Mouse (Mus musculus) embryonic facial prominence, embryonic 13.5 days (tissue): ENCODE measurements around the gene Tle4. TPM values are rescaled to one million over a fixed set of nuclear protein-coding genes. Genes with fewer than 3 reads are reported as not detected.

Experiments
- ATAC-seq: fragments of 200-750 bp; cut with Nextera tagmentation; 2 replicates; pipeline ENCODE4 v1.8.0; 2017; ENCODE audit warnings: low read depth; ENCODE audit not compliant: insufficient number of reproducible peaks, insufficient read depth, low FRiP score, low TSS enrichment
- H3K27ac ChIP-seq: fragments of 300-500 bp; sonication (generic); 2 replicates; pipeline ENCODE4 v1.5.1; 2015; ENCODE audit warnings: moderate library complexity, mild to moderate bottlenecking, inconsistent platforms
- H3K27me3 ChIP-seq: fragments of 300-500 bp; sonication (generic); 2 replicates; pipeline ENCODE4 v1.6.1; 2015; ENCODE audit warnings: mild to moderate bottlenecking, inconsistent platforms
- H3K36me3 ChIP-seq: fragments of 300-500 bp; sonication (generic); 2 replicates; pipeline ENCODE4 v1.6.1; 2015; ENCODE audit warnings: mild to moderate bottlenecking, inconsistent platforms
- H3K4me1 ChIP-seq: fragments of 300-500 bp; sonication (generic); 2 replicates; pipeline ENCODE4 v1.6.1; 2015; ENCODE audit warnings: inconsistent platforms
- H3K4me2 ChIP-seq: fragments of 300-500 bp; sonication (generic); 2 replicates; pipeline ENCODE4 v1.6.1; 2015; ENCODE audit warnings: moderate library complexity, mild to moderate bottlenecking, inconsistent platforms
- H3K4me3 ChIP-seq: fragments of 300-500 bp; sonication (generic); 2 replicates; pipeline ENCODE4 v1.5.1; 2015; ENCODE audit warnings: mild to moderate bottlenecking, inconsistent platforms
- H3K9ac ChIP-seq: fragments of 300-500 bp; sonication (generic); 2 replicates; pipeline ENCODE4 v1.6.1; 2015; ENCODE audit warnings: mild to moderate bottlenecking, inconsistent platforms
- H3K9me3 ChIP-seq: fragments of 300-500 bp; sonication (generic); 2 replicates; pipeline ENCODE4 v1.6.1; 2016; ENCODE audit warnings: inconsistent platforms
- WGBS: fragments of 180-500 bp; shearing (Covaris S2); methylation state at CpG from one replicate; pipeline ENCODE4 v1.1.7; 2015; ENCODE audit warnings: mixed read lengths; 5-methylcytosine and 5-hydroxymethylcytosine counted together
- polyA plus RNA-seq: library from polyadenylated mRNA; unstranded; fragments of >200 nt; fragmentation: Nextera tagmentation; extraction: Ambion mirVana; gene quantifications from 2 replicates; pipeline ENCODE4 v1.2.1, GENCODE M21; 2015

Tle4 gene
- polyA plus RNA-seq, 1 experiment from 2014 or later: 15.4 TPM

DNA sequence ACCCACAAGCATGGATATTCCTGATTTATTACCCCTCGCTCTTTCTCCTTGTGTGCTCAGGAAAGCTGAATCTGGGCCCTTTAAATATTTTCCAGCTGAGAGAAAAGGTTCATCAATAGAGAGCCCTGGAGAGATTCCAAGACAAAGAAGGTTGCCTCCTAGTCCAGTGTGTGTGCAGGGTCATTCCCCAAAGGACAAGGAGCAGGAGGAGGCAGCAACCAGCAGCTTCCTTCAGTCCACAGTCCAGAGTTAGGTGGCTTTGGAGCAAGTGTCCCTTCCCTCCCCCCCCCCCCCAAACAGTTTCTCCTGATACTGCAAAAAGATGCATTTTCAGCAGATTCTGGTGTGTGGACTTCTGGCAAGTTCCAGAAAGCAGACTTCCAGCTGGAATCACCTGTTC, 3.0 kb upstream of the Tle4 start:
- no peaks in the 10 kb centered on the region for H3K9me3 ChIP-seq
- H3K36me3 ChIP-seq: no peaks in the 10 kb centered on the region
- no peak for ATAC-seq
- H3K4me1 ChIP-seq: peaks cover 12% of the 10 kb centered on the region
- H3K27me3 ChIP-seq: peaks cover 20% of the 10 kb centered on the region
- H3K4me3 ChIP-seq: no peak overlapping the region
- no peak overlapping the region for H3K9ac ChIP-seq
- H3K4me2 ChIP-seq: no peak overlapping the region
- 55% methylated on average over 1 of the region's 1 CpGs for WGBS
- no peak overlapping the region for H3K27ac ChIP-seq

DNA sequence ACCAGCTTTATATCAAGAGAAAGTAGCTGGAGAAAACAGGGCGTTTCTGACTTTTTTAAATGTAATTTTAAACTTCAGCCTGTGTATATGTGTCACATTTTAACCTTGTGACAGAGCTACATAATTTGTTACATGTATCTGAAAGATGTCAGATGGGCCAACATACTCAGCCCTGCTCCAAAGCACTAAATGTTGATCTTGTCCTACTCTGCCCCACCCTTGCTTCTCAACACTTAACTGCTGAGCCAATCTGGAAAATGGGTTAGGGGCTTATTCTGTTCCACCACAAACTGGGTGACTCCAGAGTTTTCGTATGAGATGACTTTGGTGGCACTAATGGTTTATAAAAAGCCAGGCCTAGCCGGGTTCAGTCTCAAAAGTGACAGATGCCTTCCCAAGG, 2.5 kb upstream of the Tle4 start:
- peaks cover 15% of the 10 kb centered on the region for H3K4me1 ChIP-seq
- H3K9ac ChIP-seq: no peak overlapping the region
- H3K4me2 ChIP-seq: no peak overlapping the region
- no peak overlapping the region for H3K4me3 ChIP-seq
- peaks cover 20% of the 10 kb centered on the region for H3K27me3 ChIP-seq
- no peak for ATAC-seq
- 64% methylated on average over 3 of the region's 3 CpGs for WGBS
- no peaks in the 10 kb centered on the region for H3K36me3 ChIP-seq
- H3K9me3 ChIP-seq: no peaks in the 10 kb centered on the region
- H3K27ac ChIP-seq: no peak overlapping the region

DNA sequence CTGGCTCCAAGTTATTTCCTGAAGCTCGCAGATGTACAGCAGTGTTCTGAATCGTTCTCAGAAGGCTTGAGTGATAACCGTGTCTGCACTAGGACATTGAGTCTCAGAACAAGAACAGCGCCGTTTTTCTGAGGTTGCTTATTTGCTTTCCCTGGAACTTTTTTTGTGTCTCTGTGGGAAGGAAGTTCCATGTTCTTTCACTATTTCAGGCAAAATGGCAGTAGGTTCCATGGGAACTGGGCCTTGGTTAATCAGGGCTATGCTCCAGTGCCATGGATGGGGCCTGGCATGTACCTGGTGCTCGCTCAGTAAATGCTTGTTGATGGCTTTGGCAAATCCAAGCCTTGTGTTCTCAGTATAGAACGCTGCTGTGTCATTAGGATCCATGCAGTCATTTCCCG, 2.0 kb upstream of the Tle4 start:
- Histone ChIP-seq H3K9me3 (no peaks in the 10 kb centered on the region), H3K27ac (no peak overlapping the region), H3K4me1 (peaks cover 18% of the 10 kb centered on the region), H3K36me3 (no peaks in the 10 kb centered on the region), H3K9ac (no peak overlapping the region), H3K27me3 (peaks cover 20% of the 10 kb centered on the region), H3K4me2 (0 out of 2 replicates have a peak overlapping the region, but pooled peaks have one; percentile 64), H3K4me3 (no peak overlapping the region)
- ATAC-seq: no peak
- 31% methylated on average over 8 of the region's 8 CpGs for whole genome bisulfite sequencing

DNA sequence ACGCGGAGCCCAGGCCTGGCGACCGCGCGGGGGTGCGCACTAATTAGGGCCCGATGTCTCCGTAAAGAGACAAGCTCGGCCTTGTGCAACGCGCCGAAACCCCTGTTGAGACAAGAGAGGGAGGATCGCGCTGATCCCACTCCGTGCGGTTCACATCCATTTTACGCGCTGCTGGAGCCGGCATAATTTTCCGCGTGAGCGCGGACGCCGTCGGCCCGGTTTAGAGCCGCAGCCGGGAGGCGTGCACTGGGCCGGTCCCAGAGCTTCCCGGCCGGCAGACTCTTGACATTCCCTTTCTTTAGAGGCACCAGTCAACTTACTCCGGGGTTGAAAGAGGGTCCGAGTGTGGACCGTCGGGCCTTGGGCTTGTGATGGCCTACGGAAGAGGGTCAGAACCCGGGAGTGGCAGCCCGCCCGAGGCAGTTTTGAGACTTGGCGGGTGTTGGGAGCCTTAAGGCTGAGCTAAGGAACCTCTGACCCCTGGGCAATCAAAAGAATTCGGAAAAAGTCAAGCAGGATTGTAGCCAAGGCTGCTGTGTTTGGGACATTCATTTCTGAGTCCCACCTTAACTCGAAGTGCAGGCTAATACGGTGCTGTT, 938 bp upstream of the Tle4 start:
- no peaks in the 10 kb centered on the region for H3K36me3 ChIP-seq
- no peaks in the 10 kb centered on the region for H3K9me3 ChIP-seq
- H3K9ac ChIP-seq: peak overlapping the region; percentile 76
- peak overlapping the region; percentile 85 for H3K4me3 ChIP-seq
- peaks cover 10% of the 10 kb centered on the region for H3K27me3 ChIP-seq
- WGBS: under 1% methylated on average over 46 of the region's 46 CpGs
- H3K4me2 ChIP-seq: peak overlapping the region; percentile 64
- peak overlapping the region; percentile 93 for H3K27ac ChIP-seq
- H3K4me1 ChIP-seq: peaks cover 25% of the 10 kb centered on the region
- ATAC-seq: peak; percentile 33

DNA sequence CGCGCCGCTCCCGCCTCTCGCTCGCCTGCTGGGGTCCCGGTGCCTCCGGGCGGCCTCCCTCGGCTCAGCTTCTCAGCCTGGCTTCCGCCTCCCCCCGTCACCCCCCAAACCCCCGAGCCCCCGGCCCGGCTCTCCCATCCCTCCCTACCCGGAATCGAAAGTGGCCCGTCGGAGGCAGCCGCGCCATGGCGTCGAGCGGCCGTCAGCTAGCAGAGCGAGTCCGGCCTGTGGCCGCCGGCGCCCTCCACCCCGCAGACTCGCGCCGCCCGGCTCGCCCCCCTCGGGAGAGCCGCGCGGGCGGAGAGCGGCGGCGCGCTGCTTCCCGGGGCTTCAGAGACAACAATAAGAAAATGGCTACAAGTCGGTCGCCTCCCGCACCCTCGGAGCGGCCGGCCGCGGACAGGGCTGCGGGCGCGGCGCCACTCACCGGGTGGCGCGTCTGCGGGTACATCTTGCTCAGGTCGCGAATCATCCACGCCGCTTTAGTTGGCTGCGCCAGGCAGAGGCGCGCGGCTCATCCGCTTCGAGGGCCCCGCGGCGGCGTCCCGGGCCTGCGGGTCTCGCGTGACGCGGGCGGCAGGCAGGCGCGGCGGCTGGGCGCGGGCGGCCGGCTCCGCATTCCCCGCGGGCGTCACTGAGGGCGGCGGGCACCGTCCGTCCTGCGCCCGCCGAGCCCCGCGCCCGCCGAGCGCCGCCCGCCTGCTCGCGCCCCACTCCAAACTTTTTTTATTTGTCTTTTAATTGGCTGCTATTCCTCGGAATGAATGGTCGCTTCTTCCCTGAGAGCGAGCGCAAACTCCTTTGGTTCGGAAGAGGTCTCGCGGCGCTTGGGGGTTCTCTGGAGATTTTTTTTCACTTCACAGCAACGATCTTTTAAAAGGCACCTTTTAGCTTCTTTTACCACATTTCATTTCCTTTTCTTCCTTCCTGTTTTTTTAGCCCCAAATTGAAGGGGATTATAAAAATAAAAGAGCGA, 622 bp downstream of the Tle4 start:
- ATAC-seq: no peak
- H3K4me1 ChIP-seq: peaks cover 29% of the 10 kb centered on the region
- under 1% methylated on average over 119 of the region's 120 CpGs for WGBS
- peaks cover 3% of the 10 kb centered on the region; the same call in 1 of the 2 replicates for H3K27me3 ChIP-seq
- H3K4me3 ChIP-seq: peak overlapping the region; percentile 85
- H3K9ac ChIP-seq: peak overlapping the region; percentile 97
- no peaks in the 10 kb centered on the region for H3K9me3 ChIP-seq
- peak overlapping the region; percentile 97 for H3K27ac ChIP-seq
- H3K4me2 ChIP-seq: peak overlapping the region; percentile 63
- H3K36me3 ChIP-seq: no peaks in the 10 kb centered on the region

DNA sequence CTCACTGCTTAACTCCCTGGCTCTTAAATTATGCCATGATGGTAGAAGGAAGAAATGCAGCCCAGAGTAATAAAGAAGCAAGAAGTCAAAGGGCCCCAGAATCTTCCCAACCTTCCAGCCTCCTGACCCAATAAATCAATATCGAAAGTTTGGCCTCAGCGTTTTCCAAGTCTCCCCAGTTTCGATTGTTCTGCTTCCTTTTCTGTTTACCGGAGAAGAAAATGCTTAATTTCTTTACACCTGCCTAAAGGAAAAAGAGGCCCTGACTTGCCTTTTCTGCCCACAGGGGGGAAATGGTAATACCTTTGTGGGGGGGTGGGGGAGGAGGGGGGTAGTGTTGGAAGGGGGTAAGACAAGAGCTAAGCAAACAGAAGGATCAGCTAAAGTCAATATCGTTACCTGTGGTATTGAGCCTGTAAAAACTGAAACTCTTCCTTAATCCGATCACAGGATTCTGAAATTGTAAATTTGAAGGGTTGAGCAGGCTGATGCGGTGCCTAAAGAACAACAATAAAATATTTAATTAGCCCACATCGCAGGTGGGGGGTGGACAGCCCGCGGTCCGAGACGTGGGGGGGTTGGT, 1.4 kb downstream of the Tle4 start:
- Histone ChIP-seq H3K9me3 (no peaks in the 10 kb centered on the region), H3K4me2 (peak overlapping the region; percentile 63), H3K4me1 (peaks cover 35% of the 10 kb centered on the region), H3K36me3 (no peaks in the 10 kb centered on the region), H3K9ac (peak overlapping the region; percentile 97), H3K27me3 (peaks cover 3% of the 10 kb centered on the region; the same call in 1 of the 2 replicates), H3K4me3 (peak overlapping the region; percentile 85), H3K27ac (peak overlapping the region; percentile 97)
- under 1% methylated on average over 12 of the region's 12 CpGs for WGBS
- ATAC-seq: no peak

DNA sequence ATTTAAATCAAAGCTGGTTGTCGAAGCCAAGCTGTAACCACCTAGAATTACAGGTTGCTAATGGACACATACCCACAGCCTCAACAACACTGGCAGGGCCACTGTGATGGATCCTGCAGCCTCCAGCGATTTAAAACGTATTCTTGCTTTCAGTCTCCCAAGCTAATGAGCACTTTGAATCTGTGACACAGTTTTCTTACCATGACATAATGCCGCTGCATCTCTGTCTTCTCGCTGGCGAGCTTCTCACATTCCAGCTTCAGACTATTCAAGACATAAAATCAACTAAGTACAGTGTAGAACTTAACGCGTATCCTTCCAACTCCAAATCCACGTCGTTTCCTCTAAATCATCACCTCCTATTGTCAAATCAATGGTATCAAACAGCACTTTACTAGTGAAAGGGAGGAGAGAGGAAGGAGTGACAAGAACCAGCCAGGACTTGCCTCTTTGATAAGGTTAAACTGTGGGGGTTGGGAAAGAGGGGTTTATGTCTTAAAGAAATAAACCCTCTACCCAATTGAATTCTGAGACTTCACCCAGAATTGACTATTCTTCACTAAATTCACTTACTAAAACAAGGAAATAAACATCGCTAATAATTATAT, 2.4 kb downstream of the Tle4 start:
- Histone ChIP-seq H3K27ac (no peak overlapping the region), H3K9me3 (no peaks in the 10 kb centered on the region), H3K4me2 (peak overlapping the region; percentile 63), H3K36me3 (peaks cover under 1% of the 10 kb centered on the region; the same call in 1 of the 2 replicates), H3K9ac (peak overlapping the region; percentile 37), H3K27me3 (0 out of 2 replicates have a peak, but pooled peaks cover 3% of the 10 kb centered on the region), H3K4me1 (peaks cover 37% of the 10 kb centered on the region), H3K4me3 (peak overlapping the region; percentile 85)
- no peak for ATAC-seq
- 15% methylated on average over 11 of the region's 11 CpGs for WGBS

DNA sequence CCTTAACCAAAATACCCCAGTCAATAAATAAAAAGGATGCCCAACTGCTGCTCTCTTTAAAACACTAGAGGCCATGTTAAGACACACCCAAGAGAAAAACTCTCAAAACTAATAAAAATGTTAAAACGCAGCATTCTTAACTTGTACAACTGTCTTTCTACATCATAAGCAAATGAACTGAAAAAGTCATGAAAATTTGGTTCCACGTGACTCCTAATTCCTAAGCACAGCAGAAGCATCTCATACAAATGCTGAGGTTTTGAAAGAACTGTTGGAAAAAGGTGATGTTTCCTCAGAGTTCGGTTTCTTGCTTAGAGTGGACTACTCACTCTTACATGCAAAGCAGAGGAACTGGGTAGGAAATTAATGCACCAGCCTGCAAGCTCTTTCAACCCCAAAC, 3.3 kb downstream of the Tle4 start:
- WGBS: 55% methylated on average over 3 of the region's 3 CpGs
- Histone ChIP-seq H3K4me3 (peak overlapping the region; percentile 85), H3K9ac (no peak overlapping the region), H3K36me3 (peaks cover 7% of the 10 kb centered on the region; the same call in 1 of the 2 replicates), H3K27me3 (no peaks in the 10 kb centered on the region), H3K4me1 (peaks cover 32% of the 10 kb centered on the region), H3K9me3 (no peaks in the 10 kb centered on the region), H3K4me2 (peak overlapping the region; percentile 63), H3K27ac (no peak overlapping the region)
- no peak for ATAC-seq

DNA sequence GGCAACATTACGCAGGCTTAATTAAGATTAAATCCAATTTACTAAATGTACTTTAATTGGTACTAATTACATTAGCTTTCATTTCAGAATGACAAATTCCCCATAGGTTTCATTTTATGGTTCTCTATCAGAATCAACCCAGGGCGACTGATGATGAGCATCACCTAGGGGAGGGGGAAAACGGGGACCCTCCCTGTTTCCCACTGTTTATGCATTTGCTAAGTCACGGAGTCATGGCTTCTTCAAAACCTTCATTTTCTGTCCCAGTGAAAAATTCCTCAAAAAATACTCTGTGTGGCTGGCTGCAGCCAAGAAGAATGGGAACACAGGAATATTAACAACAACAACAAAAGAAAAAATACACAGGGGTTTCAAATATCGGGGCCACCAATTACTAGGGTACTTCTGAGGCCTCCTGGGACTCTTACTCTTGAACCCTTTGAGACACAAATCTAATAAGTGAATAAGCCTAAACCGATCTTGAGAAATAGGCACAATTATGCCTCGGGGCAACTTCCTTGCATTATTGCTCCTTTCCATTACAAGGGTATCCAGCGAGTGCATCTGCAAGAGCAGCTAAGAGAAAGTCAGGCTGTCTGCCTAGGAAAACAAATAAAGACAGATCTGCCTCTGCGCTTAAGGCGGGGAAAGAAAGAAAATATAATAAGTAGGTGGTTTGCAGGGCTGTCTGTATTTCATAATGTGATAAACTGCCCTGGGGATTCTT, 5.9 kb downstream of the Tle4 start:
- ATAC-seq: no peak
- no peak overlapping the region for H3K27ac ChIP-seq
- H3K27me3 ChIP-seq: no peaks in the 10 kb centered on the region
- peaks cover 7% of the 10 kb centered on the region; the same call in 1 of the 2 replicates for H3K36me3 ChIP-seq
- H3K4me3 ChIP-seq: no peak overlapping the region
- H3K9me3 ChIP-seq: no peaks in the 10 kb centered on the region
- no peak overlapping the region for H3K9ac ChIP-seq
- WGBS: 36% methylated on average over 10 of the region's 10 CpGs
- peak overlapping the region; percentile 27 for H3K4me2 ChIP-seq
- H3K4me1 ChIP-seq: peaks cover 45% of the 10 kb centered on the region

DNA sequence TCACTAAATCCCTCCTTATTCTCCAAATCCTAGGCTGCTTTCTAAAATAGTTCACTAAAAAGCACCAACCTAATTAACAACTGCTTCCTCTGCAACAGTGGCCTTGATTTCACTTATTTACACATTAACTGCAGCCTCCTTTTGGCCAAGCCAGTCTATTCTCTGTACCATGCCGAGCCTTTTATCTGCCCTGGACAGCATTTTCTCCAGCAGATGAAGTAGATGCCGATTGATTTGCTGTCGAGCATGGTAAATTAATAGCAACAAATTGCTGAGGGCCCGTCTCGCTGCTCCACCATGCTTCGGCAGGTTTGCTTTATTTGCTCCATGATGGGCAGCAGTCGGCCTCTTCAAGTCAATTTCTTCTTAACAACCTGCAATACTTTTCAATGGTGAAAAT, 7.7 kb downstream of the Tle4 start:
- ATAC-seq: no peak
- H3K27ac ChIP-seq: no peak overlapping the region
- 59% methylated on average over 7 of the region's 7 CpGs for WGBS
- H3K9me3 ChIP-seq: no peaks in the 10 kb centered on the region
- H3K4me1 ChIP-seq: peaks cover 55% of the 10 kb centered on the region
- no peak overlapping the region for H3K4me3 ChIP-seq
- H3K36me3 ChIP-seq: peaks cover 7% of the 10 kb centered on the region; the same call in 1 of the 2 replicates
- no peaks in the 10 kb centered on the region for H3K27me3 ChIP-seq
- H3K4me2 ChIP-seq: no peak overlapping the region
- H3K9ac ChIP-seq: no peak overlapping the region
